Mouse (Mus musculus): ENCODE data around the gene Fbxw2.
A peak's percentile ranks its signal among the peaks of the same experiment; 100 is the strongest.
"Not testable (repeated sequence)": the region's sequence is repeated elsewhere in the genome, so short reads cannot be mapped to it uniquely, and the experiment has no call there.

Gene Fbxw2

GRCm38 (mm10) chr2:34825827-34826459 lies at the start of gene Fbxw2:
Gene Fbxw2, minus strand, starts transcription at chr2:34826311.
- DNase-seq (ENCODE audit: extremely low spot score, low spot score), result peak; percentile 93

GRCm38 (mm10) chr2:34874816-34875345 lies 48.8 kb upstream of the Fbxw2 start, which contains the start of gene Psmd5:
Gene Psmd5, minus strand, starts transcription at chr2:34874968.
- peak; percentile 24 for DNase-seq (ENCODE audit: extremely low spot score, low spot score)

GRCm38 (mm10) chr2:34874271-34874670 lies 48.2 kb upstream of the Fbxw2 start, which contains the start of gene Cutal:
Gene Cutal, plus strand, starts transcription at chr2:34874396.
- DNase-seq (ENCODE audit: extremely low spot score, low spot score), result peak; percentile 28

DNA sequence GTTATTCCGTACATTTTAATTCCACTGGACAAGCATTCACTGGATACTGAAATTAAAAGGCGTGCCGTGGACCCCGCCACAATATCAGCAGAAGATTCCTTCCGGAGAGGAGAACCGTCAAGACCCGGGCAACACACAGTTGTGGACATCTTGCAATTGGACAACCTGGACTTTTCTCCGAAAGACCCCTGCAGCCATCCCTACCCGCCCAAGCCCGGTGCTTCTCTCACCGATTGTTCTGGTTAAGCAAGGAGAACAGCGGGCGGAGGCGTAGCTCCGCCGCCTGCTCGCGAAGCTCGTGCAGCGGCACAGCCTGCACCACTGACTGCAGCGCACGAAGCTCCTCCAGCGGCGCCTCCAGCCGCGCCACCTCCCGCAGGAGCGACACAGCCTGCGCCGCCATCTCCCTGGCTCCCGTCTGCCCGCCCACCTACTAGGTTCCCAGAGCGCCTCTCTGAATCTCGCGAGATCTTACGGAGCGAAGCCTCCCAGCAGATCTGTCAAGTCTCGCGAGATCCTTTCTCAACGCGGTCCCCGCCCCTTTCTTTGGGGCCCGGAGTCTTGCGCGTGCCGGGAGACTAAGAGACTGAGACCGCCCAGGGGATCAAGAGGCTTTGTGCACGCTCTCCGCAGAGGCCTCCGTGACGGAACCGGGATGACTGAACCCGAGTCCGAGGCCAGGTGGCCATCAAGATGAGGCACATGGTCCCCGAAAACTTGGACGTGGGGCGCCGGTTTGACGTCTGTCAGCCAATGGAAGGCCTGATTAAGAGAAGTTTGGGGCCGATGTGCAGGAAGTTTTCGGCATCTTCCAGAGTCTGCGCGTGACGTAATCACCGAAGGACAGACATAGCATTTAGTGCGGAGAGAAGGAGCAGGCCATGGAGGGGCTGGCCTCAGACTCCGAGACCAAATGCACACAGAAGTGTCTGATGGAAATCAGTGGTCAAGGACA lies 44.7 kb upstream of the Fbxw2 start:
- peak; percentile 97 for DNase-seq (ENCODE audit: extremely low spot score, low spot score)

- DNase-seq (ENCODE audit: extremely low spot score, low spot score), result no peak
Observed at GRCm38 (mm10) chr2:34869680-34870079, 43.6 kb upstream of the Fbxw2 start.

GRCm38 (mm10) chr2:34857728-34858127 lies 31.6 kb upstream of the Fbxw2 start:
- no peak for DNase-seq (ENCODE audit: extremely low spot score, low spot score)

- no peak for DNase-seq (ENCODE audit: extremely low spot score, low spot score)
Observed at GRCm38 (mm10) chr2:34855265-34855664, 29.2 kb upstream of the Fbxw2 start.

- no peak for DNase-seq (ENCODE audit: extremely low spot score, low spot score)
Observed at GRCm38 (mm10) chr2:34847702-34848101, 21.6 kb upstream of the Fbxw2 start.

DNA sequence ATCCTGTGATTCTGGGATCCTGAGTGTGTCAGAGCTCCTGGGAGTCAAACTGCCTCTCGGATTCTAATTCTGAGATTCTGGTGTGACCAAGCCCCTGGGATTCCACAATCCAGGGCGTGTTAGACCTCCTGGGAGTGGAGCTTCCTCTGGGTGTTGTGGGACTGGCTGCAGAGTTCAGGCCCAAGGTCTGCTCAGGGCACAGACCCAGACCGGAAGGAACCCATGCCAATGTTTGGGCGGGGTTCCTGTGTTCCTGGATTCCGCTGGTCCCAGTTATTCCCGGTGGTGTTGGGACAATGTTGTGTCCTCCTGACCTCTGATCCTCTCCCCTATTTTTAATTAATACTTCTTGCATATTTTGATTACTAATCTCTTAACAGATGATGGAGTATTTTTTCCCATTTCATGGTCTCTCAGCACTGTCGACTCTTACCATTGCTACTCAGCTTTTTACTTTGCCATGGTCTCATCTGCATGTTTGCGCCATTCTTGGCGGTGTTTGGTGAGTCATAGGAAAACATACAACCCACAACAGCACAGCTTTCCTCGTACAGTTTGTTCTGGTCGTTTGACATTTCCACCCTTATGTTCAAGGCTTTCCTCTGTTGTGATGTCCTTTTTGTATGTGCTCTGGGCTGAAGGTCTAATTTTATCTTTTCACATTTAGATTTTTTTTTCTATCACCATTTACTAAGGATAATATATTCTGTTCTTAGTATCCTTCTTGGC lies 17.3 kb upstream of the Fbxw2 start:
- no peak for DNase-seq (ENCODE audit: extremely low spot score, low spot score)

DNA sequence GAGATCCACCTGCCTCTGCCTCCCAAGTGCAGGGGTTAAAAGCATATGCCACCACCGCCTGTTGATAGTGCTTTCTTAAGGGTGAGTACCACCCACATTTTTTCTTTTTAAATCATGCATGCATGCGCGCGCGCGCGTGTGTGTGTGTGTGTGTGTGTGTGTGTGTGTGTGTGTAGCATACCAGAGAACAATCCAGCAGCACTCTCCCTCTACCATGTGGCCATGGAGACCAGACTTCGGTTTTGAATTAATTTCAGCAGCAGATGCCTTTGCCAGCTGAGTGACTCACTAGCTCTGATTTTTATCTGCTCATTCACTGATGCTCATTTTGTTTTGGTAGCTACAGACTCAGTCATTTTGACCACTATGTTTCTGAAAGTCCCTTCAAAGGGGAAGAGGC lies 15.6 kb upstream of the Fbxw2 start:
- no peak for DNase-seq (ENCODE audit: extremely low spot score, low spot score)

GRCm38 (mm10) chr2:34840143-34840542 lies 14.0 kb upstream of the Fbxw2 start:
- DNase-seq (ENCODE audit: extremely low spot score, low spot score), result not testable (repeated sequence)

DNA sequence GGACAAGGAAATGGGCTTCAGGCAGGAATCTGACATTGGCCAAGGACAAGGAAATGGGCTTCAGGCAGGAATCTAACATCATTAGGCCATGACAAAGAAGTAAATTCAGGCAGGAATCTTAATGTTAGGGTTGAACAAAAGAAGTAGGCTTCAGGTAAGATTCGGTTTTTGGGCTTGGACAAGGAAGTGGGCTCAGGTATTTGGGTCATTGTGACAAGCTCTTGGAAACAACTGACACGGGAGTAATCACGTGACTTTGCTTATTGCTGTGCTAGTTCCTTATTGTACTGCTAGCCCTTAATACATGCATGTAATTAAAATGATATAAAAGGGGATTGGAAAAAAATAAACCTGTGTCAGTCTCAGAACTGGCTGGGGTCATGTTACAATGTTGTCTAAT lies 9.6 kb upstream of the Fbxw2 start:
- no peak for DNase-seq (ENCODE audit: extremely low spot score, low spot score)

DNA sequence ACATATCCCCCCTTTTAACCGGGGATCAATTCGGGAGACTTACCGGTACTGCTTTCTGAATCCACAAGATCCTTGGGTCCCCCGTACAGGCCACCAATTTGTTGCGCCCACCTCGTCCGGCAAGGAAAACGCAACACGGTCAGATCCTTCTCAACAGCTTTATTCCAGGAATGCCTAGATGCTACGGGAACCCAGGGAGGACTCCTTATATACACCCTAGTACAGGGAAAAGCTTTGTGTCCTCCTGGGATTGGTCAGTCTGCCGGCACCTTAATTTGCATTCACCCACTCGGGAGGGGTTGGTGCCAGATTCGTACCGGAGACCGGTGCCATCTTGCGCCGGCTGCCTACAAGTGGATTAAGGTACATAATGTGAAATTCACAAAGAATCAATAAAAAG lies 7.5 kb upstream of the Fbxw2 start:
- no peak for DNase-seq (ENCODE audit: extremely low spot score, low spot score)

DNA sequence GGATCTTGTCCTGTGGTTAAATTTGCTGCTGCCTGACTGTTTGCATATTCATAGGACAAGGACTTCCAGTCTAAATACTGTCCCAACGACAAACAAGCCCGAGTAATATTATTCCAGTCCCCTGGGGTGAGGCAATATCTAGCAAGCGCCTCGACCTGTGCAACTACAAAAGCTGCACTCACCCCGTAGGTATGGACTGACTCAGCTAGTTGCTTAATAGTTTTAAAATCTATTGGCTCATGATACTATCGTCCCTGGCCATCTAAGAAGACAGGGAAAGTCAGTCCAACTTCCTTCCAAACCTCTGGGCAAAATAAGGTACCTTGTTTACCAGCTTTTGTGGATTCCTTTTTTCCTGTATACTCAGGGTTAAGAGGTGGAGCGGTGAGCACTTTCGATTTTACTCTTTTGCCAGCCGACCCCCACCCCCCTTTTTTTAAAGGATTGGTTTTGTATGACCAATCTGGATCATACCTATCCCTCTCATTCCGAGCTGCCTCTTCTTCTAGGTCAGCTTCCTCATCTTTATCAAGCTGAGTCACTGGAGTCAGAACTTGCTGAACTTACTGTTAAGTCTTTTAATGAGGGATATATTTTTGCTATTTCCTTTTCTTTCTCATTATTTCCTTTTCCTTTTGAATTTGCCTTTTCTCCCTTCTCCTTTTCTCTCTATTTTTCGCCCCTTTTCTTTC lies 6.8 kb upstream of the Fbxw2 start, which contains the start of gene Gm34653:
Gene Gm34653 (plus strand): TSS at position 242 of the 692 bp plus-strand sequence.
- DNase-seq (ENCODE audit: extremely low spot score, low spot score), result not testable (repeated sequence)

GRCm38 (mm10) chr2:34830066-34830465 lies 4.0 kb upstream of the Fbxw2 start:
- not testable (repeated sequence) for DNase-seq (ENCODE audit: extremely low spot score, low spot score)

- no peak for DNase-seq (ENCODE audit: extremely low spot score, low spot score)
Observed at GRCm38 (mm10) chr2:34828026-34828425, 1.9 kb upstream of the Fbxw2 start.

GRCm38 (mm10) chr2:34827591-34827990 lies 1.5 kb upstream of the Fbxw2 start:
- no peak for DNase-seq (ENCODE audit: extremely low spot score, low spot score)

- peak; percentile 40 for DNase-seq (ENCODE audit: extremely low spot score, low spot score)
Observed at GRCm38 (mm10) chr2:34826460-34827231, 535 bp upstream of the Fbxw2 start.

- no peak for DNase-seq (ENCODE audit: extremely low spot score, low spot score)
Observed at GRCm38 (mm10) chr2:34818492-34818891, 7.6 kb downstream of the Fbxw2 start.

GRCm38 (mm10) chr2:34815893-34816292 lies 10.2 kb downstream of the Fbxw2 start:
- not testable (repeated sequence) for DNase-seq (ENCODE audit: extremely low spot score, low spot score)

Measured in neural tube, embryonic 10.5 days (tissue).